Mouse (Mus musculus): ENCODE measurements around the gene Il34.

The Il34 gene

DNA sequence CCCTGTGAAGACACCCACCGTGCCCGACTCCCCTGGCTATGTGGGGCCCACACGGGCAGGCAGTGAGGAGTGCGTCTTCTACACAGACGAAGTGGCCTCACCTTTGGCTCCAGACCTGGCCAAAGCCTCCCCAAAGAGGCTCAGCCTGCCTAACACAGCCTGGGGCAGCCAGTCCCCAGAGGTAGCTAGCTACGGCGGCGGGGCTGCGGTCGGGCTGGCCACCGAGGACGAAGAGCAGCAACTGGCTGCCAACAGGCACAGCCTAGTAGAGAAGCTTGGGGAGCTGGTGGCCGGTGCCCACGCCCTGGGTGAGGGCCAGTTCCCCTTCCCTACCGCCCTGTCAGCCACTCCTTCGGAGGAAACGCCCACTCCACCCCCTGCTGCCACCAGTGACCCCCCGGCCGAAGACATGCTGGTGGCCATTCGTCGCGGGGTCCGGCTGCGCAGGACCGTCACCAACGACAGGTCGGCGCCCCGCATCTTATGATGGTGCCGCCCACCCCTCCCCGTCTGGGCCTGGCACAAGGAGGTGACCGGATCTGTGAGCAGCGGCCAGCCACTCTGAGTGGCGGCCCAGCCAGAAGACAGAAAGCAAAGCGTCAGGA lies 67.0 kb downstream of the Il34 start:
- no peak for DNase-seq (ENCODE audit: low spot score in 2 of 2)

DNA sequence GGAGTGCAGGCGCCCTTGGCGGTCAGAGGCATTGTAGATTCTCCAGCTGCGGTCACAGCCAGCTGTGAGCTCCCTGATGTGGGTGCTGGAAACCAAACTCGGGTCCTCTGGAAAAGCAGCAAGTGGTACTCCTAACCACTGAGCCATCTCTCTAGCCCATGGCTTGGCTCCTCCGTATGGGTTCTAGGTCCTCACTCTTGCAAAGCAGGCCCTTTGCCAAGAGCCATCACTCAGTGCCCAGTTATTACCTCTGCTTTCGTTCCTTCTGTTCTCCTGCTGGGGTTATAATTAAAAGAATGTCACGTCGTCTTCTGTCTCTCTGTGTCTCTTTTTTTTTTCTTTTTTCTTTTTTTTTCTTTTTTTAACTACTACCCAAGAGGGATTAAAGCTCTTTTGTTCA lies 72.7 kb downstream of the Il34 start:
- no peak for DNase-seq (ENCODE audit: low spot score in 2 of 2)

DNA sequence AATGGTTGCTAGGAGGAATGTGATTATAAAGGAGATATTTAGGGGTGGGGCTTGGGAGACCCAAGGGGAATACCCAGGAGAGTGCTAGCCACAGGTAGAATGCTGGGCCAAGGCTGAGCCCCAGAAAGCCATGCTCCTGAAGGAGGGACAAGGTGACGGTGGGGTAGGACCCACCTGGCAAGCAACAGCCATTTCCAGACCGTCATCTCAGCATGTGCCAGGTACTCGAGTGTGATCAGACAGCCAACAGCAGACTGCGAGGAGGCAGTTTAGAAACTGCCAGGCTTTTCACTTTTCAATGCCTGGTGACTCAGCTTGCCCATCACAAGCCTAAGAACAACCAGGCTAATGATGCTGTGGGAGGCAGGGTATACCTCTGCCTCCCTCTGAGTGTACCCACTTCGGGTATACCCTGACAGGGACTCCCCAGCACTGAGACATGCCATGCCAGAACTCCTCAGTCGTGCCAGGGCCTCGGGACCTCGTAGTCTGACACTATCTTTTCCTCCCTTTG lies 74.3 kb downstream of the Il34 start:
- DNase-seq (ENCODE audit: low spot score in 2 of 2), result no peak

DNA sequence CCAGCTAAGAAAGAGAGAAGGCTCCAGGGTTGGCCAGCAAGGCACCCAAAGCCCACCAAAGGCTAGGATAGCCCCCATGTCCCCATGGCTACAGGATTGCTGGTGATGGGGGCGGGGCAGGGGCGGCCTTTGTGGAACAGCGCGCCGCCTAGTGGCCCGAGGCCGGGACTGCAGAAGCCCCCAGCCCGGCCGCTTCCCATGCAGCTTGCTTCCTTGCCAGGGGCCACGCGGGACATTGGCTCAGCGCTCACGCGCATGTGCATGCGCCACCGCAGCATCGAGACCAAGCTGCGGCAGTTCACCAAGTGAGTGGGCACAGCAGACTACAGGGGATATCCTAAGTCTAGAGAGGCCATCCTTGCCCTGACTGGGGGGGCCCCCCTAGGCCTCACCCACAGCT lies 78.8 kb downstream of the Il34 start:
- DNase-seq (ENCODE audit: low spot score in 2 of 2), result peak in 1 of 2 experiments; percentile 38

DNA sequence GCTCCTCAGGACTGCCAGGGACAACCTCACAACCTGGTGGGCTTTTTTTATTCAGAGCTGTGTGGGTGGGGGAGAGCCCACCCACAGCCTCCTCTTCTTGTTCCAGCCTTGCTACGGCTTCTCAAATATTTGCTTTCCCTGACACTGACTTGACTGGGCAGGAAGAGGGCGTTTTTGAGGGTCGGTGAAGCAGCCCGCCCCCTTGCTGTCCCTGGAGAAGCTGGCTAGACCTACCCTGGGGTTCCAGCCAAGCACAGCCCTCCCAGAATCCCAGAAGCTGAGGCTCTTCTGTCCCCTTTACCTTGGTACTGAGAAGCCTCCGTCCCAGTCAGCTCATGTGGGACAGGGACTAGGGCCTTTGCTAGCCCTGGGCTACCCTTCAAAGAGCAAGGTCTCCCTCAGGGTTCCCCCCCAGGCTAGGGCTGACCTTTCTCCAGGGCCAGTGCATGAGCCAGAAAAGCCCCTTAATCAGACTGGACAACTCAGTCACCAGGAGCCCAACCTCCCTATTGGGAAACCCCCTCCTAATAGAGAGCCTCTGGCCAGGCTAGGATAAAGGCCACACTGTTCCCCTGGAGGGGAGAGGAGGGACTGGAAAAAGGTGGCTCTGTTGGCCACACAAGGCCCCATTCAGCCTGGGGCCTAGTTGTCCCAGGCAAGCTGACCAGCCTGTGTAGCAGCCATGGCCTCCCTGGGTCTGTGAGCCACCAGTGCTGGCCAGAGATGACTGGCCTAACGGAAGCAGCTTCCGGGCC lies 80.5 kb downstream of the Il34 start:
- no peak for DNase-seq (ENCODE audit: low spot score in 2 of 2)

DNA sequence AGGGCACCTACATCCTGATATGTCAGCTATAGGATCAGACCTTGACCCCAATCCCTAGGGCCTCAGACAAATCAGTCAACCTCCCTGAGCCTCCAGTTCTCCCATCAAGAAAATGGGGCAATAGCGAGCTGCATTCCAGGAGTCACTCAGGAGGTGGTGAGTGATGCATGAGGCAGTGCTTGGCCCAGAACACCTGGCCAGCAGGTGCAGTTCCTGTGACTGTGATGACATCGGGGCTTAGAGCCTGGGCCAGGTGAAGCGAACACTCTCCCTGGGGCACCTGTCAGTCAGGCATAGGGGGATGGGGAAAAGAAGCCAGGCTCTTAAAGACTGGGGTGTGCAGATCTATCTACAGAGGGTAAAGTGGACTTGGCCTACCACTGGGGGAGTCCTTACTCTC lies 81.2 kb downstream of the Il34 start:
- DNase-seq (ENCODE audit: low spot score in 2 of 2), result no peak

DNA sequence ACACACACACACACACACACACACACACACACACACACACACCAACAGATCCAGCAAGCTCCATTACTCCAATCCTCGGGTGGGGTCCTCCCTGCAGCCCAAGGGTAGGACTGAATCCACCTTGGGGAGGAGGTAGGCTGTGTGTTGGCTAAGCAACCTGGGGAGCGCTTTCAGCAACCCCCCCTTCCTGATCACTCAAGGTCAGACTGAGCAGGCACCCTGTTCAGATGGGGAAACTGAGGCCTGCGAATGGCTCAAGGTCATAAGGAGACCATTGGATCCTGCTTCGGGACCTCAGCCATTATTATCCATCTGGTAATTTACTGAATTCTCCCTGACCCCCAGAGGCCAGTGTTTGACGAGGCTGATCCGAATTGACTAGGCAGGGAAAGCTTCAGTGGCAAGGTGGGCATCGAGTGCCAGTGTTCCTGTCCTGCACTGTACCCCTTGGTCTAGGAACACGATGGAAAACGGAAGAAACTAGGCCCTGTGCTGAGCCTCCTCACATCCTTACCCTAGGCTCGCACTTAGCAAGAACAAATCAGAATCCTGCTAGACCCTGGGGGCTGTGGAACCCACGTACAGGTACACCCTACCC lies 83.2 kb downstream of the Il34 start:
- no peak for DNase-seq (ENCODE audit: low spot score in 2 of 2)

DNA sequence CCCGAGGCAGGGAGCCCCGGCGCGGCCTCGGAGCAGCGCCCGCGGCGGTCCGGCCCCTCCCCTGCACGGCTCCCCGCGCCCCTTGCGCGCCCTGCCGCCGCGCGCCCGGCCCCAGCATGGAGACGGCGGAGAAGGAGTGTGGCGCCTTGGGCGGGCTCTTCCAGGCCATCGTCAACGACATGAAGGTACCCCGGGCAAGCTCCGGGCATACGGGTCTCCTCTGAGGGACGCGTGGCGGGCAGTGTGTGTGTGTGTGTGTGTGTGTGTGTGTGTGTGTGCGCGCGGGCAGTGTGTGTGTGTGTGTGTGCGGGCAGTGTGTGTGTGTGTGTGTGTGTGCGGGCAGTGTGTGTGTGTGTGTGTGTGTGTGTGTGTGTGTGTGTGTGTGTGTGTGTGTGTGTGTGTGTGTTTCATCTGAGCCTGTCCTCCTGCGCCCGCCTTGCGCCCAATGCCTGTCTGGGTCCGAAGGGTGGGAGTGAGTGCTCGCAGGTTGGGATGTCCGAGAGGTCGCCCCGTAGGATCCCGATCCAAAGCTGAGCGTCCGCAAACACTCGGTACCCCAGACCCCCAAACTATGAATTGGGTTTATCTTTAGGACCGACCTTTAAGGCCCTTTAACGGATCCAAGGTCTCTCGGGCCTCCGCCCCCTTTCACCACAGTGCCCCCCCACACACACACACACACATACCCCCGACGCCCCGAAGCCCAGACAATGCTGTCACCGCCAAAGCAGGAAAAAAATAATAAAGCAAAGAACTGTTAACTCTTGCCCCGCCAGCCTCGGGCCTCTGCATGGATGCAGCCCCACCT lies 83.9 kb downstream of the Il34 start:
- DNase-seq (ENCODE audit: low spot score in 2 of 2), result peak in 1 of 2 experiments; percentile 18

DNA sequence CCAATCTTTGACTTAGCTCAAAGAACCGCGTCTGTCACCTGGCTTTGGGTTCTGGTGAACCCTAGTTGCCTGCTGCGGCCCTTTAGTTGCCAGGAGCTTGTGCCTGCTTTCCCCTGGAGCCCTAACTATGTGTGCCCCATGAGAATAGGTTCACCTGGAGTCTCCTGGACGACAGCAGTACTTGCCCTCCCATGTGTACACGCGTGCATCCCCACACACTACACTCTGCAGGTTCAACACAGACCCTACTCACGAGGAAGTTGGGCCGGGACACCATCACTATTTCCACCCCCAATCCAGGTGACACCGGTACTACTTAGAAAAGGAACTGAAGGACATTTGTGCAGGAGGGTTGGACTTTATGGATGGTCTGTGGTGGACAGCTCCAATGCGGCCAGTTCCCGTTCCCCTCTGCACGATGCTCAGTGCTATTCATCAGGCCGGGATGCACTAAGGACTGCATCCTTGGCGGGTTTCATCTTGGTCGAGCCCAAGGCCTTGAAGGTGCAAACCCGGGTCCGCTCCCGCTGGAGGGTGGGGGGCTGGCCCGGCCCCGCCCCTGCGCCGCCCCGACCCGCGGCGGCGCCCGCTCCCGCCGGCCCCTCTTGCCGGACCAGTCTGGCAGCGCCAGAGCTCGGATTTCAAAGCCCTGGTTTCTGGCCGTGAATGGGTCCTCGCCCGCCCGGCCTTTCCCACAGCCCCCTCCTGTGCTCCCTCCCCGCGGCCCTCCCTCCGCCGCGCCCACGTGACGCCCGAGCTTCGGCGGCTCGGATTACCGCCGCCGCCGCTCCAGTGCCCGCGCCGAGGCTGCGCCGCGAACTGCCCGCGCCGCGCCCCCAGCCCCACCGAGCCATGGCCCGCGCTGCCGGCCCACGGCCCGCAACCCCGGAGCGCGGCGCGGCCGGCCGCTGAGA lies 84.8 kb downstream of the Il34 start, which contains the start of gene Mtss1l:
Mtss1l (plus strand) TSS at position 792 of the 914 bp plus-strand sequence.
- DNase-seq (ENCODE audit: low spot score in 2 of 2), result peak; percentile 65 to 76

DNA sequence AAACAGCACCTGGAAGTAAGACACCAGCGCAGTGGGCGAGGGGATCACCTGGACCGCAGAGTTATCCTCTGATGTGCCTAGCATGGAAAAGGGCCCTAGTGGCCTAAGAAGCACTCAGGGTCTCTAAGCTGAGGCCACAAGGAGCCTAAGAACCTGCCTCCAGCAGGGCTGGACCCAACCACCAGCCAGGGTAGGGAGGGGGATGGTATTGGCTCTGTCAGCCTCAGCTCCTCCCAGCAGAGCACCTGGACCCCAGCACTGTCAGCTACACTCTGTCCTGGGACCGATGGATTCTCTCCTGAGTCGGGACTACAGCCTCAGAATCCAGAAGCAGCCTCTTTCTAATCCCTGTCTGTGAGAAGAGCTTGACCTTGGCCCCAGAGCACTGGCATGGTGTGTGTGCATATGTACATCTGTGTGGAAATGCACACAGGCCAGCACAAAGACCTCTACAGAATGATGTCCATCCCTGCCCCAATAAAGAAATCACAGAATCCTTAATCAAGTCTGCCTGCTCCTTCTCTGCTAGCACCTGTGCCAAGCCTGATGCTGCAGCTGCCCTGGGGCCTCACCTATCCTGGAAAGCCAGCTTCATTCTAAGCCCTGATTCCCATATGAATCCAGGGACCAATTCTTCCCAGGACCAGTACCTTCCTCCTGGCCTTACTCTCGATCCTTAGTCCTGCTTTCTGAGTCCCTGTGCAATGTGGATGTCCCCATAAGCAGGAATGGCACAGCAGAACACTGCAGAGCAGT lies 85.6 kb downstream of the Il34 start:
- DNase-seq (ENCODE audit: low spot score in 2 of 2), result no peak

DNA sequence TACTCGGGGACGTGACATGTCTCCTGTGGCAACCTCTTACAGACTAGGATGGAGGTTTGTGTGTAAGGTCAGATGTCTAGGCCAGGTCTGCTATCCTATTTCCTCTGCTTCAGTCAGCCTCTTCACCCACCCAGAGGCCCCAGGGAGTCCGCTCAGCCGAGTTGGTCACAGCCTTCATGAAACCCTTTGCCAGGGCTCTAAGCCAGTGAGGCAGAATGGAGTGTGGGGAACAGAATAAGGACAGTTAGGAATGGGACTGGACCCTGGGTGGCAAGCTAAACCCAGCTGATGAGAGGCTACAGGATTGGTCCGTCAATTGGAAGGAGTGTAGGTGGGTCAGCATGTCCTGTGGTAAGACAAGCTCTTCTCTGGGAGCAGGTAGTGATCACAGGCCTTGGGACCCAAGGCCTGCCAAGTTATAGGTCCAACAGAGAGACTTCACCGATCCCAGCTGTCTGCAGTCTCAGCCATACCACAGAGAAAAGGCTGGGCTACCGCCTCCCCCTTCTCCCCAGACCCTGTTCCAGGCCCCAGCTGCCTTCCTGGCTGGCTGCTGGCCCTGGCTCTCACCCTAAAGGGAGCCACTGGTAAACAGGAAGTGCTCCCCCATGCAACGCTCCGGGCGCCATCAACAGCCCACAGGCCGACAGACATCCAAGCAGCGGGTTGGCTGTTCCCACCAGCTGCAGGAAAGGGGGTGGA lies 86.6 kb downstream of the Il34 start:
- no peak for DNase-seq (ENCODE audit: low spot score in 2 of 2)

DNA sequence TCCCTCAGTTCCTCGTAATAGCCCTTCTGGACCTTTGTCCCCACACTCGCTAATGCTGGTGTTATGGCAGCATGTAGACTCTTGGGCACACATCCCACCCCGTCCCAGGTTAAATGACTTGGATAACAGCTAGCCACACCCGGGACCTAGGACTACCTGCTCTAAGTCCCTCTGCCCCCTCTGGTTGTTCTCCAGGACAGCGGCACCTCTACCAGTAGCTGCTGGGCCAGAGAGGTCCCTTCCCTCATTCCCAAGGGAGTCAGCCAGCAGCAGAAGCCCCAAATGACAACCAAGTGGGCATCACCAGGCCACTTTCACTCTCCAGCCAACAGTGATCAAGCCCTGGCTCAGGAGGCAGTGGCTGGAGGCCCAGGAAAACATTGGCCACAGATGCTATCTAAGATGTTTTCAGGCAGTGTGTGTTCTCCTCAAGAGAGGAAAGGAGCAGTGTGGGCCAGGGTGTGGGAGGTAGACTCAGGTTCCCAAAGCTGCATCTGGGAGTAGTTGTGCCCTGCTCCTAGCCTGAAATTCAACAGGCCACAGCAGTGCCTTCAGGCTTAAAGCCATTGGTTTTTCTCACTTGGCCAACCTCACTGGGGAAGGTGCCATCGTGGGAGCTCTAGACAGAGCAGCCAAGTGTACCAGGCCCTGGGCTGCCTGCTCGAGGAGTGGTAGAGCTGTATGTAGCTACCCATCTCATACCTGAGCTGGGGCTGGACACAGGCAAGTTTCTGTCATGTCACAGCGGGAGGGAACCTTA lies 87.3 kb downstream of the Il34 start:
- no peak for DNase-seq (ENCODE audit: low spot score in 2 of 2)

DNA sequence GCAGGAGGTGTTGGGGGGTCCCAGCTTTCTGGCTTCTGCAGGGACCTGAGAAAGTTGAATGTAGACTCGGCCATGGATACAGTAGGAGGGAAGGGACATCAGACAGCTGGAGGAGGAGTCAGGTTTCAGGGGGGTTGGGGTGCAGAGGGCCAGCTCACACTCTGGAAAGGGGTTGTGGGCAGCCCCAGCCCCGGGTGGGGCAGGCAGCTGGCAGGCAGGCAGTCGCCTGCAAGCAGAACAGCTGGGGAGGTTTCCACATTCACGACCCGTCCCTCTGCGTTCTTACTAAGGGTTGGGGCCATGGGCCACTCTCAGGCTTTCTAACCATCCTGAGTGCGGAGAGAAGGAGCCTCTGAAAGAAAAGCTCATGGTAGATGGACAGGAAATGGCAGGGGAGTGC lies 88.6 kb downstream of the Il34 start:
- DNase-seq (ENCODE audit: low spot score in 2 of 2), result no peak

DNA sequence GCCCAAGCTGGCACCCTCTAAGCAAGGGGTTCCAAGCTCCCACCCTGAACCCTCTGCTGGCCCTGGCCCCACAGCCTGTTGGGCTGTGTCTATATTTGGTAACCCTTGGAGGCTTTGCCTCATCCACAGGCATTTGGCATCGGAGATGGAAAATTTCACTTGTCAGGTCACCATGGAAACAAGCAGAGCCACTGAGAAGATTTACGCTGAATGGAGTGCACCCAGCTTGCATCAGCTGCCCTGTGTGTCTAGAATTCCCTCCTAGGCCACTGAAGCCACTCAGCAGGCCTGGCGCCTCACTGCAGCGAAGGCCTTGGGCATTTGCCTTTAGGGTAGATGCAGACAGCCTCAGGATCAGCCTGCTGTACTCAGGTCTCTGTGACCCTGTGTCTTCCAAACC lies 89.6 kb downstream of the Il34 start:
- peak in 1 of 2 experiments; percentile 44 for DNase-seq (ENCODE audit: low spot score in 2 of 2)

DNA sequence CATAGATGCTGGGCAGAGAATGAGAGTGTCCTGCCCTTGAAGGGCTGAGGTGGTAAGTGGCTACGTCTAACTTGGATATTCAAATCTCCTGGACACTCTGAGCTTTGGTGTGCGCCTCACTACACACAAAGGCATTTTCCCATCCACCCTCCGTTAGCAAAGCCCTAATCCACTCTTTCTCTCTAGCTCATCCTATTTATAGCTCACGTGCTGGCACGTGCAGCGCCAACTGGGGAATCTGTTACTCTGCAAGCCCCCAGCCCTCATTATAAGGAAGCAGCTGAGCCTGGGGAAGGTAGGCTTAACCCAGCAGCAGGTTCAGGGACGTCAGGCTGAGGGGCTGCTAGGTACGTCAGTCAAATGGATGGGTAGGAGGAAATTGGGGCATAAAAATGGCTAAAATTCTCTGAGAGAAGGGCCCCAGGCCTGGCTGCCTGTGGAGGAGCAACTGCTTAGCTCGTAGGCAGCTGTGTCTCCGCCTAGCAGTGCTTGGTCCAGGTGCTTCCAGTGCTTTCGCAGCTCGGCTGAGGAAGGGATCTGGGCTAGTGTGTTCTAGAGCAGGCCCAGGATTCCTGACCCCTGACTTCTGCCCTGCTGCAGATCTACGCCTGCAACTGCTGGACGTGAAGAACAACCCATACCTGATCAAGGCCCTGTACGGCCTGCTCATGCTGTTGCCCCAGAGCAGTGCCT lies 90.8 kb downstream of the Il34 start:
- DNase-seq (ENCODE audit: low spot score in 2 of 2), result no peak

DNA sequence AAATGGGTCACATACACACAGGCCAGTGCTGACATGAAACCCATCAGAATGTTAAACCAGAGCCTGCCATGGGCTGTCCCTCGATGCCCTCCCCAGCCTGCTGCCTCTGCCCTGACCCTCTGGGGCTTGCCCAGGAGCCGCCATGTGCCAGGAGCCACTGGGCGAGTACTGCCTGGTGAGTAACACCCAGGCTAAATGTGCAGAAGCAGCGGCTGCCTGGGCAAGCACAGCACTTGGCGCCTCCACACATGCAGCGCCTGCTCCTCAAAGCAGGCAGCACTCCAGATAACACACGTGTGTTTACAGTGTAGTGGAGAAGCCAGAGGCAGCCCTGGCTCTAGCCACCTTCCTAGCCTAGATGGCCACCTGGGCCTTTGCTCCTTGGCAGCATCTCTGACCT lies 92.7 kb downstream of the Il34 start:
- DNase-seq (ENCODE audit: low spot score in 2 of 2), result no peak

DNA sequence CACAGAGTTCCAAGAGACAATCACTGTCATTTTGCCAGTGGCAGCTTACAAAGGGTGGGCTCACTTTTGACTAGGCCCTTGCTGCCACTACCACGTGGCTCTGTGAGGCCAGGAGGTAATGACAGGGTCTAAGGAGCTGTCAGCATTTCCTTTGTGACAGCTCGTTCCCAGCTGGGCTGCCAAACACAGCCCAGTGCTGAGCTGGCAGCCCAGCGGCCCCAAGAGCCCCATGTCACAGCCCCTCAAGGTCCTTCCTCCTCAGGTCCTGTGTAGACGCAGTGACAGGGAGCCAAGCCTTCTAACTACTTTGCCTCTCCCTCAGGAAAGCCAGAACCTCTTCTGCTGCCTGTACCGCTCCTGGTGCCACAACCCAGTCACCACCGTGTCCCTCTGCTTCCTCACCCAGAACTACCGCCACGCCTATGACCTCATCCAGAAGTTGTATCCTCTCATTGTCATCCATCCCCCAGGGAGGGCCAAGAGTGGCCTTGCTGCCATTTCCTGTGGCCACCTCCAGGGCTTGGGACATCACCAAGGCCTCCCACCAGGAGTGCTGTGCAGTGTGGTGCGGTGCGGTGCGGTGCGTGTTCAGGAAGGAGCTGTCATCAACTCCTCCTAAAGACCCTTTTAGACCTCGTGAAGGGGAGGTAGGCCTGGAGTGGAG lies 94.3 kb downstream of the Il34 start:
- DNase-seq (ENCODE audit: low spot score in 2 of 2), result no peak

DNA sequence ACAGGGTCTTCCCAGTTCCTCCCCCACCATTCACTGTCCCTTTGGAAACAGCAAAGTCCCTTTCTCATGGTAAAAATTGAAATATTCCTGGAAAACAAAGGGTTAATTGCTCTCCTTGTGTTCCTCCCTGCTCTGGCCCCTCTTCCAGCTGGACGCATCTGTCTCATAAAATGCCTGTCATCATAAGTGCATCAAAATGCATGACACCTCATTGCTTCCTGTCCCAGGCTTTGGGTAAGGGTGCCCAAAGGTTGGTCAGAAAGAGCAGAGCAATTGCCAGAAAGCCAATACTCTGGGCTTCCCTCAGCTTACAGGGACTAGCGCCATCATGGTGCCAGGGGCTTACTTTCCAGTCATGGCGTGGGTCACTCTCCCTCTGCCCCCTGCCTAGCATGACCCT lies 95.1 kb downstream of the Il34 start:
- no peak for DNase-seq (ENCODE audit: low spot score in 2 of 2)

All from urinary bladder, postnatal 36 days (tissue).